Mouse (Mus musculus) hematopoietic multipotent progenitor cell, adult 10-12 weeks (in vitro differentiated cells): ENCODE results near the gene Vstm5. TPM values are rescaled to one million over a fixed set of nuclear protein-coding genes. Genes with fewer than 3 reads are reported as not detected.

ENCODE experiments used
- polyA plus RNA-seq: library from polyadenylated mRNA; stranded (reverse); fragments of >175 nt; gene quantifications from 2 replicates; pipeline ENCODE4 v1.2.3, GENCODE M21; 2012; ENCODE audit warnings: low replicate concordance

Gene Vstm5
- 0.08 TPM in 1 of 2 replicates, not detected in the other for polyA plus RNA-seq

DNA sequence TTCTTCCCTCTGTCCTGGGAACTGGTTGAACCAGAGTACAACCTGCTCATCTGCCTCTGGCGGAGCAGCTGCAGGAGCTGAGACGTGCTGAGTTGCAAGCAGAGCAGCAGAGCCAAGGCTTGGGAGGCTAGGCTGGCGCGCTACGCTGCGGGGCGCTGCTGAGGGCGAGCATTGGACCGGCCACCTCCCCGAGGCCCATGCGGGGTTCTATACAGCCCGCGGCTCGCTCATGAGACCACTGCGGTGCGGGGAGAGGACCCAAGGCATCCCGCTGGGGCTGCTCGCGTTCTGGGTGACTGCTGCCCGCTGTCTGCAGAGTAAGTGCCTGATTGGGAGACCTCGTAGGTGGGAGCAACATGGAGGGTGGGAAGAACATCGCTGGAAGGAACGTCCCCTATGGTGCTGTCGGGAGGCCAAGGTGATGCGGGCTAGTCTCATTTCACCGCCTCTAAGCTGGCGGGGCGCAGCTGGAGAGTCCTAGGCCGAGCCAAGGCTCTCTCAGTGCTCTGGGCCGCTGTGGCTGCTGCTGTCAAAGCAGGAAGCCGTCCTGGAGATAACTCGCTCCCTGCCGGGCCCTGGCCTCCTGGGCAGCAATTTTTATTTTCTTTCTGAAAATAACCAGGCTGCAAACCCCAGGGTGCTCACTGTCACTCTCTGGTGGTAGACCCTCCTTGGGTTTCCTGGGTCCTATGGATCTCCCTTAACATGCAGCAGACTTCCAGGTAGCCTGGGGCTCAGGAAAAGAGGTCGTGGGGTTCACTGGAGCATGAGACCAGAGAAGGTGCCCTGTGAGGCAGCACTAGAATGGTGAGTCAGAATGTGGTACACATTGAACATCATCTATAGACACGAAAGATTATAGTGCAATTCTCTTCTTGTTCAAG is at the start of gene Vstm5:
Gene Vstm5 (plus strand): TSS at position 4 of the 884 bp plus-strand sequence.

DNA sequence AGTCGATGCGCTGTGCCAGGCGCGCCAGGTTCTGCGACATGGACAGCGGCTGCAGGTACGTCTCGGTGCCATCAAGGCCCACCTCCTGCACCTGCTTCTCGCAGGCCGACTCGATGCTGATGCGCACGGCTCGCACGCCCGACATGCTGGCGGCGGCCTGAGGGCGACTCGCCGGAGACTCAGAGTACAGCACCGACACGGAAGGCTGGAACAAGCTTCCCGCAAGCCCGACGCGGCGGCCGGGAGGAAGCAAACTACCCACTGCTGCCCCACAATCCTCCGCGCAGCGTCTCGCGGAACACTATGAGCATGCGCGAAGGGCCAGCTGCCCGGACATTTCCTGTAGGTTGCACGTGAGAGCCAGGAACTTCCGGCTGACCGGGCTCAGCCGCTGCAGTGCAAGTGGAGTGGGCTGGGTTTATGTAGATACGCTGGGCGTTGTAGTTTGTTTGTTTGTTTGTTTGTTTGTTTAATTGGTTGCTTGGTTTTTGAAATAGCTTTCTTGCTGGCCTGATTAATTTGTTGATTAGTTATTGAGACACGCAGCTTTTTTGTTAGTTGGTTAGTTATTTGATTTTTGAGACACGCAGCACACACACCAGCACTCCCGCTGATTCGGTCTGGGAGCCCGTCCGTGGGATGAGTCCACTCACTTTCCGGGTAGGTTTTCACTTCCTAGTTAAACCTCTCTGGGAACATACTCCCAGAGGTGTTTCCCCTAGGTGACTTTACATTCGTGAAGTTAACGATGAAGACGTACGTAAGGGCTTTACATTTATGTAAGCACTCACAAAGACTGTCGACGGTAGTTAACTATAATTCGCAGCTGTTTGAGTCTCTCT is 41.0 kb downstream of the Vstm5 start, which contains the start of gene Med17:
Gene Med17 (minus strand): TSS at position 283 of the 842 bp plus-strand sequence.

DNA sequence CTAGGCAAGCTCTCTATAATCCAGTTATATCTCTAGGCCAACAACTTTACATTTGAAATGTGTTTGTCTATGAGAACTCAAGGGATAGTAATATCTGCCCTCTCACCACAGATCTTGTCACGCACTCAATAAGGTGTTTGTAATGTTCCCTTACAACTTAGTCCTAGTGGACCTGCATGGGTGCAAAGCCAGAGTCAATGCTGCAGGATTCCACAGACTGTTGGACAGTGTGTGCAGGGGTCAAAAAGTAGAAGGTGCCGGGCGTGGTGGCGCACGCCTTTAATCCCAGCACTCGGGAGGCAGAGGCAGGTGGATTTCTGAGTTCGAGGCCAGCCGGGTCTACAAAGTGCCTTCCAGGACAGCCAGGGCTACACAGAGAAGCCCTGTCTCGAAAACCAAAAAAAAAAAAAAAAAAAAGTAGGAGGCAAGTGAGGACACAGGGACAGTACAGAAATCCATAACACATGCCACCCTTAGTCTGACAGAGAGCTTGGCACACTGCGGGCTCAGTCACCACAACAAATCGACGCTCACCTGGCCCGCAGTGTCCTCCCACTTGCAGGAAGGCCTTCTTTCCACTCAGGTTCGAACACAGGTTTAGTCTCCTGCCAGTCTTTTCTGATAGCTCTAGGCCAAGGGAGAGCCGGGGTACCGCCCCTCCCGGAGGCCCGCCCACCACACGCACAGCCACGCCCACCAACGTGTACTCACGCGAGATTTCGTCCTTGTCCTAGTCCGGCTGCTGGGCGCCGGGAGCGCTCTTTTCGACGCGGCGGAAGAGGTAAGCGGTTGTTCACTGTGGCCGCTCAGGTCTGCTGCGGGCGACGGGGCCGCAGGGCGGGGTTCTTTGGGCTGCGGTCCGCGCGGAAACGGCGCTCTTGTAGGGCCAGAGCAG is 66.9 kb downstream of the Vstm5 start, which contains the start of gene Taf1d:
Gene Taf1d (plus strand): TSS at position 712 of the 895 bp plus-strand sequence.

DNA sequence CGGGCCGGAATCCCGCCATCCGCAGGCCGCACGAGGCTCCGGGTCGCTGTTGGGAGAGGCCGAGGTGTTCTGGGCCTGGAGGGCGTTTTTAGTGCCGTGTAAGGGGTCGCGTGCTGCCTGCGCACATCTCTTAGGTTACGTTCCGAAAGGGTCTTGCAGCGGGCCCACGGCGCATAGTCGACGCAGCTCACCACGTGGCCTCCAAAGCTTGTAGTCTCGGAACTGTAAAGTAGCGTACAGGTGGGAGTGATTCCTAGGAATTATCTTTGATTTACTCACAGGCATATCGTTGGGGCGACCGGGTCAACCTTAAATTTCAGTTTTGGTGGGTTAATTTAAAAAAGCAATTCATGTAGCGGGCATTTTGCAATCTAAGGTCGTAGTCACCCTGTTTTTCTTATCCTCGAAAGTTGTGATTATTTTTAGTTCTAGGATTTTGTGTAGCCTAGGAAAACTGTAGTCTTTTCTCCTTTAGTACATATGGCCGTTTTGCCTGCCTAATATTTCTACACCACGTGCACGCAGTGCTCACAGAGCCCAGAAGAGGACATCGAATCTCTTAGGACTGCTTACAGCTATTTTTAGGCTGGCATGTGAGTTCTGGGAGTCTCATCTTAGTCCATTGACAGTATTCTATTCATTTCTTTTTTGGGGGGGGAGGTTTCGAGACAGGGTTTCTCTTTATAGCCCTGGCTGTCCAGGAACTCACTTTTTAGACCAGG is 67.7 kb downstream of the Vstm5 start, which contains the start of gene 4931406C07Rik:
Gene 4931406C07Rik (minus strand): TSS at position 51 of the 722 bp plus-strand sequence.

Other genes with a start within 250 kb of the Vstm5 start
- 18.1 and 26.8 TPM in 2 replicates for gene Panx1, start 193.6 kb upstream of the Vstm5 start, polyA plus RNA-seq
- not detected in 2 replicates for gene Hephl1, start 126.9 kb upstream of the Vstm5 start, polyA plus RNA-seq
- gene Med17, start 40.9 kb downstream of the Vstm5 start, polyA plus RNA-seq: 11.7 and 12.0 TPM in 2 replicates
- 4.3 and 14.3 TPM in 2 replicates for gene Taf1d, start 67.2 kb downstream of the Vstm5 start, polyA plus RNA-seq
- gene 4931406C07Rik, start 67.4 kb downstream of the Vstm5 start, polyA plus RNA-seq: 1.6 and 3.2 TPM in 2 replicates
- 1.6 and 4.0 TPM in 2 replicates for gene Cep295, start 118.7 kb downstream of the Vstm5 start, polyA plus RNA-seq